ENCODE assay signal across 17 mouse cellular contexts in genomic region chr11:109809175-109809855, GRCm38 (mm10). TPM values are rescaled to one million over a fixed set of nuclear protein-coding genes. Genes with fewer than 3 reads are reported as not detected.
DNase-seq lines count a peak whose midpoint lies in the region; ATAC-seq and TF ChIP-seq lines count a peak whose summit lies in the region.
"Had no signal": no experiment of that assay in that cellular context is flagged by ENCODE, and none has a peak within 500 bp of the region (broad histone marks: within the 10 kb centered on the region; RNA-seq: fewer than 3 reads in every experiment).

No protein-coding gene starts in this region.

- no peak for TF ChIP-seq POLR2A in embryonic fibroblast, embryonic 13.5 days (IDR thresholded peaks at IDR 0.05; ENCODE audit: low read depth, low read length)

- ATAC-seq in hindbrain, embryonic 11.5 days (ENCODE audit: low FRiP score) = no peak
- no peak for ATAC-seq in hindbrain, embryonic 14.5 days (ENCODE audit: low FRiP score)
- ATAC-seq in intestine, postnatal 0 days = no peak
- ATAC-seq: liver, embryonic 12.5 days; midbrain, embryonic 15.5 days had no signal

- H3K27me3 ChIP-seq in hindbrain, embryonic 11.5 days (ENCODE audit: control insufficient read depth, insufficient read depth, low read length) = no peaks in the 10 kb centered on the region
- no peaks in the 10 kb centered on the region for H3K27me3 ChIP-seq in hindbrain, embryonic 14.5 days (ENCODE audit: control insufficient read depth, insufficient read depth, low read length)
- no peaks in the 10 kb centered on the region for H3K27me3 ChIP-seq in intestine, postnatal 0 days (replicated peaks; ENCODE audit: control insufficient read depth, insufficient read depth, low read length)
- H3K27me3 ChIP-seq: heart, embryonic 15.5 days; liver, embryonic 12.5 days; midbrain, embryonic 15.5 days; neural tube, embryonic 15.5 days had no signal

- H3K36me3 ChIP-seq in hindbrain, embryonic 11.5 days (ENCODE audit: control insufficient read depth, insufficient read depth, low read length) = no peaks in the 10 kb centered on the region
- no peaks in the 10 kb centered on the region for H3K36me3 ChIP-seq in hindbrain, embryonic 14.5 days (replicated peaks; ENCODE audit: control insufficient read depth, insufficient read depth)
- H3K36me3 ChIP-seq in intestine, postnatal 0 days (ENCODE audit: control insufficient read depth, insufficient read depth) = no peaks in the 10 kb centered on the region
- H3K36me3 ChIP-seq: heart, embryonic 15.5 days; liver, embryonic 12.5 days; midbrain, embryonic 15.5 days; neural tube, embryonic 15.5 days had no signal

- 68% methylated on average over 4 of the region's 4 CpGs for WGBS in hindbrain, embryonic 11.5 days
- 70% methylated on average over 4 of the region's 4 CpGs for WGBS in hindbrain, embryonic 14.5 days
- WGBS in intestine, postnatal 0 days = 53% methylated on average over 4 of the region's 4 CpGs

- peak; percentile 6 for DNase-seq in hindbrain, embryonic 11.5 days (ENCODE audit: low spot score)
- DNase-seq in hindbrain, embryonic 14.5 days (ENCODE audit: low spot score) = no peak
- peak; percentile 55 for DNase-seq in Muller cell, postnatal 12 days (ENCODE audit: inconsistent ontology term)
- peak; percentile 25 for DNase-seq in left cerebral cortex, postnatal 4 days
- no peak for DNase-seq in ovary, postnatal 10 days (ENCODE audit: low spot score)
- no peak for DNase-seq in heart, postnatal 14 days
- DNase-seq: adrenal gland, adult 2 months; cerebellum, adult 11-12 months; gastrocnemius, adult 2 months; thymus, postnatal 25 days had no signal

- no peak overlapping the region for H3K4me2 ChIP-seq in hindbrain, embryonic 11.5 days (replicated peaks; ENCODE audit: low read depth, low read length)
- no peak overlapping the region for H3K4me2 ChIP-seq in hindbrain, embryonic 14.5 days (replicated peaks)
- H3K4me2 ChIP-seq in intestine, postnatal 0 days (replicated peaks; ENCODE audit: low read depth) = no peak overlapping the region
- H3K4me2 ChIP-seq: heart, embryonic 15.5 days; liver, embryonic 12.5 days; midbrain, embryonic 15.5 days; neural tube, embryonic 15.5 days had no signal

- H3K4me1 ChIP-seq in hindbrain, embryonic 11.5 days (replicated peaks; ENCODE audit: control insufficient read depth, insufficient read depth, low read length) = no peaks in the 10 kb centered on the region
- H3K4me1 ChIP-seq in hindbrain, embryonic 14.5 days (replicated peaks; ENCODE audit: control insufficient read depth, insufficient read depth, low read length) = no peaks in the 10 kb centered on the region
- no peaks in the 10 kb centered on the region for H3K4me1 ChIP-seq in embryonic fibroblast, embryonic 13.5 days (ENCODE audit: control insufficient read depth, insufficient read depth, low read length)
- H3K4me1 ChIP-seq in intestine, postnatal 0 days (replicated peaks; ENCODE audit: control insufficient read depth, insufficient read depth, low read length) = no peaks in the 10 kb centered on the region
- H3K4me1 ChIP-seq: heart, embryonic 15.5 days; liver, embryonic 12.5 days; midbrain, embryonic 15.5 days; neural tube, embryonic 15.5 days had no signal

- H3K9ac ChIP-seq in hindbrain, embryonic 11.5 days (ENCODE audit: low read depth, low read length) = no peak overlapping the region
- no peak overlapping the region for H3K9ac ChIP-seq in hindbrain, embryonic 14.5 days
- no peak overlapping the region for H3K9ac ChIP-seq in intestine, postnatal 0 days (ENCODE audit: low read depth, low read length)
- H3K9ac ChIP-seq: heart, embryonic 15.5 days; liver, embryonic 12.5 days; midbrain, embryonic 15.5 days; neural tube, embryonic 15.5 days had no signal

- TF ChIP-seq CTCF in embryonic fibroblast, embryonic 13.5 days (IDR thresholded peaks at IDR 0.05; ENCODE audit: borderline replicate concordance, insufficient read depth, low read length) = no peak
- TF ChIP-seq CTCF in intestine, postnatal 0 days (IDR thresholded peaks at IDR 0.05; ENCODE audit: low read depth) = no peak

- H3K4me3 ChIP-seq in hindbrain, embryonic 11.5 days (ENCODE audit: low read depth, low read length) = no peak overlapping the region
- H3K4me3 ChIP-seq in hindbrain, embryonic 14.5 days (replicated peaks; ENCODE audit: low read length) = no peak overlapping the region
- no peak overlapping the region for H3K4me3 ChIP-seq in embryonic fibroblast, embryonic 13.5 days (ENCODE audit: insufficient read depth, low read length)
- H3K4me3 ChIP-seq in intestine, postnatal 0 days (ENCODE audit: low read depth, low read length) = no peak overlapping the region
- H3K4me3 ChIP-seq: erythroblast, embryonic 14.5 days; gastrocnemius, adult 2 months; heart, embryonic 15.5 days; liver, embryonic 12.5 days; midbrain, embryonic 15.5 days; neural tube, embryonic 15.5 days had no signal

- intact Hi-C loops in left cerebral cortex, postnatal 4 days (cut with DNase I) = no loop called here
- intact Hi-C loops in heart, postnatal 14 days (cut with DNase I) = no loop called here

- H3K9me3 ChIP-seq in hindbrain, embryonic 11.5 days (ENCODE audit: control insufficient read depth, low read length) = no peaks in the 10 kb centered on the region
- H3K9me3 ChIP-seq in hindbrain, embryonic 14.5 days (ENCODE audit: control insufficient read depth, low read length) = 0 out of 2 replicates have a peak, but pooled peaks cover 4% of the 10 kb centered on the region
- H3K9me3 ChIP-seq in intestine, postnatal 0 days (ENCODE audit: control insufficient read depth) = no peaks in the 10 kb centered on the region
- H3K9me3 ChIP-seq: heart, embryonic 15.5 days; midbrain, embryonic 15.5 days; neural tube, embryonic 15.5 days had no signal

- H3K27ac ChIP-seq in hindbrain, embryonic 11.5 days (ENCODE audit: low read depth, low read length) = no peak overlapping the region
- H3K27ac ChIP-seq in hindbrain, embryonic 14.5 days = no peak overlapping the region
- peak overlapping the region; percentile 58 for H3K27ac ChIP-seq in embryonic fibroblast, embryonic 13.5 days (ENCODE audit: insufficient read depth, low read length)
- no peak overlapping the region for H3K27ac ChIP-seq in intestine, postnatal 0 days (ENCODE audit: low read depth, low read length)
- H3K27ac ChIP-seq: gastrocnemius, adult 2 months; heart, embryonic 15.5 days; liver, embryonic 12.5 days; midbrain, embryonic 15.5 days; neural tube, embryonic 15.5 days had no signal

RNA-seq across cellular contexts. Expression of gene 1700012B07Rik, which starts 18.5 kb away (rescaled TPM):
- polyA plus RNA-seq in hindbrain, embryonic 11.5 days (2014; fragmentation: Nextera tagmentation; extraction: Ambion mirVana) = not detected in 2 replicates
- not detected in 2 replicates for polyA plus RNA-seq in hindbrain, embryonic 14.5 days (2014; fragmentation: Nextera tagmentation; extraction: Ambion mirVana)
- not detected in 2 replicates for polyA plus RNA-seq in embryonic fibroblast, embryonic 13.5 days (2011; ENCODE audit: insufficient read length, low read depth, missing spikeins)
- not detected for total RNA-seq in left cerebral cortex, postnatal 4 days (2021)
- not detected in 2 replicates for polyA plus RNA-seq in intestine, postnatal 0 days (2015; fragmentation: Nextera tagmentation; extraction: Ambion mirVana)
- not detected for total RNA-seq in heart, postnatal 14 days (2021)
- total RNA-seq: adrenal gland, adult 2 months; gastrocnemius, adult 2 months had no signal
- polyA plus RNA-seq: adrenal gland, adult 2 months; erythroblast, embryonic 14.5 days; heart, embryonic 15.5 days; liver, embryonic 12.5 days; midbrain, embryonic 15.5 days; neural tube, embryonic 15.5 days had no signal

Comparison
In these comparisons a context has a peak if more than half of its experiments do, and no peak if none do; other contexts are left out.
1. DNase-seq: peak in hindbrain, embryonic 11.5 days (single experiment), Muller cell, postnatal 12 days (single experiment) and left cerebral cortex, postnatal 4 days (single experiment); none in hindbrain, embryonic 14.5 days (single experiment), ovary, postnatal 10 days (single experiment) and heart, postnatal 14 days (0 of 2).